In the genomic region with DNA sequence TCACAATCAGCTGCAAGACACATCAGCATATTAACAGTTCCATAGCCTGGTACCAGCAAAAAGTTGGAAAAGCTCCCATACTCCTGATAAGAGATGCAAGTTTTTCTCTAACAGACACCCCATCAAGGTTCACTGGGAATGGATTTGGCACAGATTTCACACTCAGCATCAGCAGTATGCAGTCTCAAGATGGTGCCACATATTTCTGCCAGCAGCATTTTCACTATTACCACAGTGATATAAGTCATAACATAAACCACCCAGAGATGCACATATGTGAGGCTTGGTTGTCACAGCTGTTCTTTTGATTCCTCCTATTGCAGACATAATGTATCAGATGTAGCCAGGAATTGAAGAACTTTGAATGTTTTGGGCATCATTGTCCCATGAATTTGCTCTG, we compare ENCODE assay signal across 17 mouse cellular contexts.
"Had no signal": no experiment of that assay in that cellular context is flagged by ENCODE, and none has a peak within 500 bp of the region (broad histone marks: within the 10 kb centered on the region; RNA-seq: fewer than 3 reads in every experiment).

No protein-coding gene starts in this region.

- H3K27me3 ChIP-seq: lung, embryonic 15.5 days; megakaryocyte, embryonic 14.5 days; midbrain, embryonic 12.5 days; neural tube, embryonic 12.5 days; stomach, embryonic 15.5 days had no signal

- H3K27ac ChIP-seq: lung, embryonic 15.5 days; macrophage; midbrain, embryonic 12.5 days; neural tube, embryonic 12.5 days; stomach, embryonic 15.5 days; stomach, postnatal 0 days had no signal

- H3K36me3 ChIP-seq: lung, embryonic 15.5 days; midbrain, embryonic 12.5 days; neural tube, embryonic 12.5 days; stomach, embryonic 15.5 days had no signal

- DNase-seq: liver, postnatal 0 days; lung, adult 2 months; lung, postnatal 14 days; lung, postnatal 36 days; midbrain, embryonic 14.5 days; right cerebral cortex, postnatal 14 days; thymus, adult 2 months; thymus, postnatal 36 days had no signal

- H3K4me1 ChIP-seq: lung, embryonic 15.5 days; megakaryocyte, embryonic 14.5 days; midbrain, embryonic 12.5 days; neural tube, embryonic 12.5 days; stomach, embryonic 15.5 days had no signal

- H3K4me2 ChIP-seq: lung, embryonic 15.5 days; midbrain, embryonic 12.5 days; neural tube, embryonic 12.5 days; stomach, embryonic 15.5 days had no signal

- H3K9ac ChIP-seq: liver, postnatal 0 days; lung, embryonic 15.5 days; midbrain, embryonic 12.5 days; neural tube, embryonic 12.5 days; stomach, embryonic 15.5 days had no signal

- H3K4me3 ChIP-seq: lung, embryonic 15.5 days; megakaryocyte, embryonic 14.5 days; midbrain, embryonic 12.5 days; neural tube, embryonic 12.5 days; stomach, embryonic 15.5 days had no signal

- H3K9me3 ChIP-seq: lung, embryonic 15.5 days; megakaryocyte, embryonic 14.5 days; midbrain, embryonic 12.5 days; neural tube, embryonic 12.5 days; stomach, embryonic 15.5 days had no signal

- ATAC-seq: liver, postnatal 0 days; lung, postnatal 0 days; midbrain, embryonic 16.5 days had no signal
